Mouse (Mus musculus) 3T3-L1 (cell line): ENCODE measurements around the gene Etv5.

ENCODE experiments used
- DNase-seq: peaks from one replicate; pipeline ENCODE4 v3.0.0-alpha.2; 2015; ENCODE audit warnings: low read depth, low spot score

Etv5 gene

GRCm38 (mm10) chr16:22439499-22440177, at the start of gene Etv5:
TSS of gene Etv5 (minus strand) at chr16:22439719.
- DNase-seq, result peak; percentile 100

- DNase-seq, result no peak
These were observed 44.4 kb upstream of the Etv5 start for GRCm38 (mm10) chr16:22483900-22484299.

GRCm38 (mm10) chr16:22479322-22479721, 39.8 kb upstream of the Etv5 start:
- DNase-seq, result no peak

GRCm38 (mm10) chr16:22471728-22472127, 32.2 kb upstream of the Etv5 start:
- no peak for DNase-seq

- DNase-seq, result no peak
These were observed 29.9 kb upstream of the Etv5 start for GRCm38 (mm10) chr16:22469385-22469784.

- DNase-seq, result no peak
These were observed 27.6 kb upstream of the Etv5 start for GRCm38 (mm10) chr16:22467111-22467510.

- DNase-seq, result no peak
These were observed 26.9 kb upstream of the Etv5 start for GRCm38 (mm10) chr16:22466381-22466780.

- no peak for DNase-seq
These were observed 22.7 kb upstream of the Etv5 start for GRCm38 (mm10) chr16:22462220-22462619.

GRCm38 (mm10) chr16:22461728-22462127, 22.2 kb upstream of the Etv5 start:
- no peak for DNase-seq

GRCm38 (mm10) chr16:22460960-22461359, 21.4 kb upstream of the Etv5 start:
- DNase-seq, result no peak

GRCm38 (mm10) chr16:22452082-22452481, 12.6 kb upstream of the Etv5 start:
- no peak for DNase-seq

GRCm38 (mm10) chr16:22448093-22448492, 8.6 kb upstream of the Etv5 start:
- no peak for DNase-seq

GRCm38 (mm10) chr16:22444786-22445185, 5.3 kb upstream of the Etv5 start:
- no peak for DNase-seq

- no peak for DNase-seq
These were observed 2.7 kb upstream of the Etv5 start for GRCm38 (mm10) chr16:22442202-22442601.

- no peak for DNase-seq
These were observed 1.8 kb upstream of the Etv5 start for GRCm38 (mm10) chr16:22441317-22441716.

GRCm38 (mm10) chr16:22440269-22440668, 750 bp upstream of the Etv5 start:
- DNase-seq, result peak; percentile 69

GRCm38 (mm10) chr16:22438441-22439373, 812 bp downstream of the Etv5 start:
- DNase-seq, result peak; percentile 89

- no peak for DNase-seq
These were observed 3.4 kb downstream of the Etv5 start for GRCm38 (mm10) chr16:22436106-22436505.

GRCm38 (mm10) chr16:22434530-22434929, 5.0 kb downstream of the Etv5 start:
- DNase-seq, result peak; percentile 89

GRCm38 (mm10) chr16:22433944-22434343, 5.6 kb downstream of the Etv5 start:
- DNase-seq, result no peak

GRCm38 (mm10) chr16:22431773-22432172, 7.7 kb downstream of the Etv5 start:
- DNase-seq, result no peak

- DNase-seq, result no peak
These were observed 8.2 kb downstream of the Etv5 start for GRCm38 (mm10) chr16:22431335-22431734.
